Mouse (Mus musculus) lung, embryonic 14.5 days (tissue): Measurements from ENCODE around the gene Tmx2. TPM values are rescaled to one million over a fixed set of nuclear protein-coding genes. Genes with fewer than 3 reads are reported as not detected.
"Not testable (repeated sequence)": the region's sequence is repeated elsewhere in the genome, so short reads cannot be mapped to it uniquely, and the experiment has no call there.

Source experiments
- ATAC-seq: fragments of 200-750 bp; cut with Nextera tagmentation; 2 replicates; pipeline ENCODE4 v1.8.0; 2017; ENCODE audit warnings: mild to moderate bottlenecking, moderate TSS enrichment, moderate library complexity; ENCODE audit not compliant: insufficient read depth
- DNase-seq: peaks from one replicate; pipeline ENCODE4 v3.0.0-alpha.2; 2015
- H3K27ac ChIP-seq: fragments of 300-500 bp; sonication (generic); 2 replicates; pipeline ENCODE4 v1.5.1; 2014; ENCODE audit warnings: low read depth, mild to moderate bottlenecking, moderate library complexity
- H3K27me3 ChIP-seq: fragments of 300-500 bp; sonication (generic); 2 replicates; pipeline ENCODE4 v1.6.1; 2014; ENCODE audit warnings: low read length, control low read depth; ENCODE audit not compliant: insufficient read depth
- H3K36me3 ChIP-seq: fragments of 300-500 bp; sonication (generic); 2 replicates; pipeline ENCODE4 v1.6.1; 2014; ENCODE audit warnings: control low read depth; ENCODE audit not compliant: insufficient read depth
- H3K4me1 ChIP-seq: fragments of 300-500 bp; sonication (generic); 2 replicates; pipeline ENCODE4 v1.6.1; 2014; ENCODE audit warnings: antibody characterized with exemption, control low read depth; ENCODE audit not compliant: insufficient read depth
- H3K4me2 ChIP-seq: fragments of 300-500 bp; sonication (generic); 2 replicates; pipeline ENCODE4 v1.6.1; 2014; ENCODE audit warnings: mild to moderate bottlenecking
- H3K4me3 ChIP-seq: fragments of 300-500 bp; sonication (generic); 2 replicates; pipeline ENCODE4 v1.5.1; 2014; ENCODE audit warnings: low read depth, low read length
- H3K9ac ChIP-seq: fragments of 300-500 bp; sonication (generic); 2 replicates; pipeline ENCODE4 v1.6.1; 2014
- H3K9me3 ChIP-seq: fragments of 300-500 bp; sonication (generic); 2 replicates; pipeline ENCODE4 v1.6.1; 2016; ENCODE audit warnings: low read depth, low read length, control low read depth
- CTCF ChIP-seq: IDR thresholded peaks from 2 replicates; pipeline ENCODE4 v1.5.1; 2016; ENCODE audit warnings: antibody characterized with exemption, low read depth
- WGBS: fragments of 180-500 bp; shearing (Covaris S2); extraction: QIAGEN DNeasy Blood & Tissue Kit; methylation state at CpG from one replicate; pipeline ENCODE4 v1.1.7; 2014; 5-methylcytosine and 5-hydroxymethylcytosine counted together
- polyA plus RNA-seq: library from polyadenylated mRNA; unstranded; fragments of >200 nt; fragmentation: Nextera tagmentation; extraction: Ambion mirVana; gene quantifications from 2 replicates; pipeline ENCODE4 v1.2.1, GENCODE M21; 2014

Gene Tmx2
- polyA plus RNA-seq: 110 and 117 TPM in 2 replicates

- Histone ChIP-seq H3K27me3 (no peaks in the 10 kb centered on the region), H3K36me3 (peaks cover 41% of the 10 kb centered on the region), H3K9ac (peak within 1 kb of the TSS; percentile 79), H3K4me1 (peaks cover 6% of the 10 kb centered on the region; the same call in 1 of the 2 replicates), H3K4me2 (peak within 1 kb of the TSS; percentile 67), H3K4me3 (peak within 1 kb of the TSS; percentile 85), H3K9me3 (no peaks in the 10 kb centered on the region), H3K27ac (0 out of 2 replicates have a peak within 1 kb of the TSS, but pooled peaks have one; percentile 76)
- ATAC-seq (no peak), DNase-seq (no peak)
- WGBS: 12% methylated on average over 8 of the region's 8 CpGs
- no peak for TF ChIP-seq CTCF
Measured at GRCm38 (mm10) chr2:84679016-84679415, at the start of gene Tmx2. Gene Tmx2, minus strand, starts transcription at chr2:84679140.

- H3K4me2 ChIP-seq: peak overlapping the region; percentile 87
- not testable (repeated sequence) for H3K9me3 ChIP-seq
Measured at GRCm38 (mm10) chr2:84728191-84728590, 49.3 kb upstream of the Tmx2 start.

GRCm38 (mm10) chr2:84727172-84727858, 48.4 kb upstream of the Tmx2 start, which contains the start of gene Clp1:
Gene Clp1, minus strand, starts transcription at chr2:84727350.
- H3K9ac ChIP-seq: peak within 1 kb of the TSS; percentile 64
- peak within 1 kb of the TSS; percentile 88 for H3K27ac ChIP-seq
- peak; percentile 96 for ATAC-seq
- H3K9me3 ChIP-seq: no peaks in the 10 kb centered on the region
- peak within 1 kb of the TSS; percentile 63 for H3K4me3 ChIP-seq
- H3K4me2 ChIP-seq: peak within 1 kb of the TSS; percentile 87
- H3K4me1 ChIP-seq: peaks cover 3% of the 10 kb centered on the region; the same call in 1 of the 2 replicates
- peaks cover 27% of the 10 kb centered on the region for H3K36me3 ChIP-seq
- under 1% methylated on average over 39 of the region's 39 CpGs for WGBS
- peak; percentile 99 for DNase-seq
- no peak for TF ChIP-seq CTCF
- H3K27me3 ChIP-seq: no peaks in the 10 kb centered on the region

More at GRCm38 (mm10) chr2:84728191-84728590, 49.3 kb upstream of the Tmx2 start:
- H3K9ac ChIP-seq, ATAC-seq, H3K27ac ChIP-seq, H3K4me1 ChIP-seq, H3K4me3 ChIP-seq, H3K27me3 ChIP-seq, DNase-seq: not testable (repeated sequence)
- peaks cover 25% of the 10 kb centered on the region for H3K36me3 ChIP-seq
- 81% methylated on average over 5 of the region's 5 CpGs for WGBS

- WGBS: 1% methylated on average over 9 of the region's 9 CpGs
- Histone ChIP-seq H3K36me3 (peaks cover 27% of the 10 kb centered on the region), H3K4me2 (peak overlapping the region; percentile 87), H3K9me3 (no peaks in the 10 kb centered on the region), H3K27ac (no peak overlapping the region), H3K27me3 (no peaks in the 10 kb centered on the region), H3K4me1 (peaks cover 3% of the 10 kb centered on the region; the same call in 1 of the 2 replicates), H3K4me3 (peak overlapping the region; percentile 63), H3K9ac (peak overlapping the region; percentile 64)
- no peak for DNase-seq
- ATAC-seq: no peak
- TF ChIP-seq CTCF: no peak
Measured at GRCm38 (mm10) chr2:84726716-84727115, 47.8 kb upstream of the Tmx2 start.

- H3K4me2 ChIP-seq: peak overlapping the region; percentile 87
Measured at GRCm38 (mm10) chr2:84725770-84726169, 46.8 kb upstream of the Tmx2 start.

GRCm38 (mm10) chr2:84723856-84724255, 44.9 kb upstream of the Tmx2 start:
- H3K9me3 ChIP-seq: no peaks in the 10 kb centered on the region
- WGBS: 95% methylated on average over 14 of the region's 14 CpGs
- H3K4me2 ChIP-seq: no peak overlapping the region
- DNase-seq (no peak), ATAC-seq (no peak)
- no peaks in the 10 kb centered on the region for H3K27me3 ChIP-seq
- no peak overlapping the region for H3K9ac ChIP-seq
- H3K4me1 ChIP-seq: peaks cover 3% of the 10 kb centered on the region; the same call in 1 of the 2 replicates
- no peak overlapping the region for H3K4me3 ChIP-seq
- no peak for TF ChIP-seq CTCF
- peaks cover 35% of the 10 kb centered on the region for H3K36me3 ChIP-seq
- no peak overlapping the region for H3K27ac ChIP-seq

More at GRCm38 (mm10) chr2:84725770-84726169, 46.8 kb upstream of the Tmx2 start:
- Histone ChIP-seq H3K9me3 (no peaks in the 10 kb centered on the region), H3K4me1 (peaks cover 3% of the 10 kb centered on the region; the same call in 1 of the 2 replicates), H3K4me3 (peak overlapping the region; percentile 63; the same call in 1 of the 2 replicates), H3K27ac (no peak overlapping the region), H3K9ac (peak overlapping the region; percentile 64; the same call in 1 of the 2 replicates), H3K36me3 (peaks cover 35% of the 10 kb centered on the region), H3K27me3 (no peaks in the 10 kb centered on the region)
- DNase-seq (no peak), ATAC-seq (no peak)
- TF ChIP-seq CTCF: no peak
- WGBS: 93% methylated on average over 10 of the region's 10 CpGs

- peaks cover 35% of the 10 kb centered on the region for H3K36me3 ChIP-seq
- H3K27me3 ChIP-seq: no peaks in the 10 kb centered on the region
- no peak overlapping the region for H3K4me2 ChIP-seq
- DNase-seq (no peak), ATAC-seq (no peak)
- H3K9ac ChIP-seq: no peak overlapping the region
- WGBS: 81% methylated on average over 3 of the region's 3 CpGs
- TF ChIP-seq CTCF: no peak
- H3K4me1 ChIP-seq: no peaks in the 10 kb centered on the region; the same call in 1 of the 2 replicates
- no peak overlapping the region for H3K4me3 ChIP-seq
- no peaks in the 10 kb centered on the region for H3K9me3 ChIP-seq
- H3K27ac ChIP-seq: no peak overlapping the region
Measured at GRCm38 (mm10) chr2:84721182-84721581, 42.2 kb upstream of the Tmx2 start.
